Mouse (Mus musculus): Measurements from ENCODE around the gene Tmem140. TPM values are rescaled to one million over a fixed set of nuclear protein-coding genes. Genes with fewer than 3 reads are reported as not detected.

Gene Tmem140
- polyA plus RNA-seq, 1 experiment: 1.5 TPM

DNA sequence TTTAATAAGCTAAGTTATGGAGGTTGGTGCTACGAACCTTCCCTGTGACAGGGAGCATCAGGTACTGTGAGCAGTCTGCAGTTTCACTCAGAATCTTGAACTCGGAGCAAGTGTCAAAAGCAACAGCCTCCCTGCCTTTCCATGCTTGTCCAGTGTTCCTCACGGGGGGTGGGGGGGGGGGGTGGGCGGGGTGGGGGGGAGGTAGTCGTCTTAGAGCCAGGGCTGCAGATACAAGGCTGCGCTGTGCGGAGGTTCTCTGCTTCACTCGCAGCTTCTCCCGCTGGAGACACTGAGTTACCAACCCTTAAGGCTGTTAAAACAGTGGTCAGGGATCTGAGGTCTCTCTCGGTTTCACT is 5.0 kb downstream of the Tmem140 start:
- TF ChIP-seq USF1 (IDR thresholded peaks at IDR 0.05; ENCODE audit: low read depth) (no peak), CTCF (IDR thresholded peaks at IDR 0.05; ENCODE audit: control insufficient read depth, insufficient read depth, insufficient read length) (no peak), CEBPB (IDR thresholded peaks at IDR 0.05; ENCODE audit: low read depth) (no peak), MYOD1 (IDR thresholded peaks at IDR 0.05; ENCODE audit: control insufficient read depth, insufficient read length, low read depth) (no peak), MYOG (IDR thresholded peaks at IDR 0.05; ENCODE audit: control insufficient read depth, extremely low read depth, insufficient read length) (no peak)
- Histone ChIP-seq H3K36me3 (ENCODE audit: control insufficient read depth, insufficient read depth) (peaks cover 3% of the 10 kb centered on the region), H3K4me3 (ENCODE audit: insufficient read depth, poor library complexity, severe bottlenecking) (no peak overlapping the region), H3K79me3 (ENCODE audit: low read depth) (no peaks in the 10 kb centered on the region), H3K79me2 (ENCODE audit: control insufficient read depth, insufficient read depth) (no peaks in the 10 kb centered on the region), H3K27me3 (ENCODE audit: control insufficient read depth, insufficient read depth, insufficient read length) (no peaks in the 10 kb centered on the region), H3ac (ENCODE audit: control insufficient read depth, insufficient read length, low read depth) (no peak overlapping the region)

DNA sequence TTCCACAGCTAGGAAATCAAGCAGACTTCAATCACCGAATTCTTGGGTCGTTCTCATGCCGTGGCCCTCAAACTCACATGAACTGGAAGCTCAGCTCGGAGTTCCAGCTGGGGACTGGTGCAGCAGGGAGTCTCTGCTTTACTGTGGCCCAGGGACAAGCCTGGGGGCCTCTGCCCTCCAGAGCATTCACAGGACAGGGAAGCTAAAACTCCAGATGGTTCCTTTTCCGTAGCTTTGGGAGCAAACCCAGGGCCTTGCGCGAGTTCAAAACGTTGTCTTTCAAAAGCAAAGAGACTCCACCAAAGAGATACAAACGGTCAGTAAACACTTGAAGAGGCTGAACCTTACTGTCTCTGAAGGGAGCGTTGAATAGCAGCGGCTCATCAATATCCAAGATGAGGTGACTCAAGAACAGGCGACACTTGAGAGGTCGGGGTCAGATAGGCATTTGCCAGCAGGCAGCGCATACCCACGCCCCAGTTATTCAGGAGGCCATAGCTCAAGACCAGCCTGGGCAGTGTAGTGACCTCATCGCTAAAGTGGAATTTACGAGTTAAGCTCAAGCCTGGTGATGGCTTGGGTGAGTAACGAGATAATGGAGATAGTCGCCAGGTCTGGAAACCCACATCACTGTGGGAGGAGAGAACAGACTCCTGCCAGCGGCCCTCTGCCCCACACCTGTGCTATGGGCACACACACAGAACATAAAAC is 5.7 kb downstream of the Tmem140 start:
- no peak overlapping the region for H3ac ChIP-seq (ENCODE audit: control insufficient read depth, insufficient read length, low read depth)
- no peaks in the 10 kb centered on the region for H3K79me3 ChIP-seq (ENCODE audit: low read depth)
- no peaks in the 10 kb centered on the region for H3K79me2 ChIP-seq (ENCODE audit: control insufficient read depth, insufficient read depth)
- no peaks in the 10 kb centered on the region for H3K27me3 ChIP-seq (ENCODE audit: control insufficient read depth, insufficient read depth, insufficient read length)
- H3K36me3 ChIP-seq (ENCODE audit: control insufficient read depth, insufficient read depth): peaks cover 10% of the 10 kb centered on the region
- H3K4me3 ChIP-seq (ENCODE audit: insufficient read depth, poor library complexity, severe bottlenecking): no peak overlapping the region
- TF ChIP-seq MYOG (IDR thresholded peaks at IDR 0.05; ENCODE audit: control insufficient read depth, extremely low read depth, insufficient read length): no peak

DNA sequence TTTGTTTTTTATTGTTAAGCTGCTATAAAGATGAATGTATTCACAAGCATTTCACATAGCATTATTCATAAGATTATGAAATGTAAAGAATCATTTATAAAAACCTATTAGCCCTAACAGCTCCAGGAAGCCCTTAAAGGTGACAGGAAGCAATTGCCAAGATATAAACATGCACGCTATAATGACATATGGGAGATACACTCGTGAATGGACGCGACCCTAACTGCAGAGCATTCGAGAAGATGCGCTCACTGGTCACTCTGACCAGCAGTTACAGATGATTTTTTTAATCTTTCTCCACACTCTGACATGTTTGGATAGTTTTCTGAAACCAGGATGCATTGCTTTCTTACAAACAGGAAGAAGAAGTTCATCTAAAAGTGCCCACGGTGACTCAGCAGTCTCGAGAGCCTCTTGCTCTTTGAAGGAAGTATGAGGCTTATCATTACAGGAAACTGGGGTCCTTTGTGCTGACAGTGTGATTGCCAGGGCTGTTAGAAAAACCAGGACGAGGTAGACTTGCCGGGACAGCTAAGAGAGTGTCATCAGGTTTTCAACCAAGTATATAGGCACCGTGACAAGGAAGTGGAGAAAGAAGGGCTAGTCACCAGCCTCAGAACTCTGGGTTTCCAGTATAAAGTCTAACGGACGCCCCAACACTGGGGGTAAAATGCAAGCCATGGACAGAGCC is 6.4 kb downstream of the Tmem140 start:
- Histone ChIP-seq H3ac (ENCODE audit: control insufficient read depth, insufficient read length, low read depth) (no peak overlapping the region), H3K79me2 (ENCODE audit: control insufficient read depth, insufficient read depth) (no peaks in the 10 kb centered on the region), H3K79me3 (ENCODE audit: low read depth) (no peaks in the 10 kb centered on the region), H3K36me3 (ENCODE audit: control insufficient read depth, insufficient read depth) (peaks cover 15% of the 10 kb centered on the region), H3K4me3 (ENCODE audit: insufficient read depth, poor library complexity, severe bottlenecking) (no peak overlapping the region), H3K27me3 (ENCODE audit: control insufficient read depth, insufficient read depth, insufficient read length) (no peaks in the 10 kb centered on the region)
- no peak for TF ChIP-seq CEBPB (IDR thresholded peaks at IDR 0.05; ENCODE audit: low read depth)
- no peak for TF ChIP-seq FOSL1 (IDR thresholded peaks at IDR 0.05; ENCODE audit: insufficient read depth, low read length, poor library complexity, severe bottlenecking)
- no peak for TF ChIP-seq USF1 (IDR thresholded peaks at IDR 0.05; ENCODE audit: low read depth)
- no peak for TF ChIP-seq CTCF (IDR thresholded peaks at IDR 0.05; ENCODE audit: control insufficient read depth, insufficient read depth, insufficient read length)
- no peak for TF ChIP-seq MYOD1 (IDR thresholded peaks at IDR 0.05; ENCODE audit: control insufficient read depth, insufficient read length, low read depth)
- TF ChIP-seq MAX (IDR thresholded peaks at IDR 0.05): no peak
- TF ChIP-seq MYOG (IDR thresholded peaks at IDR 0.05; ENCODE audit: control insufficient read depth, extremely low read depth, insufficient read length): no peak

DNA sequence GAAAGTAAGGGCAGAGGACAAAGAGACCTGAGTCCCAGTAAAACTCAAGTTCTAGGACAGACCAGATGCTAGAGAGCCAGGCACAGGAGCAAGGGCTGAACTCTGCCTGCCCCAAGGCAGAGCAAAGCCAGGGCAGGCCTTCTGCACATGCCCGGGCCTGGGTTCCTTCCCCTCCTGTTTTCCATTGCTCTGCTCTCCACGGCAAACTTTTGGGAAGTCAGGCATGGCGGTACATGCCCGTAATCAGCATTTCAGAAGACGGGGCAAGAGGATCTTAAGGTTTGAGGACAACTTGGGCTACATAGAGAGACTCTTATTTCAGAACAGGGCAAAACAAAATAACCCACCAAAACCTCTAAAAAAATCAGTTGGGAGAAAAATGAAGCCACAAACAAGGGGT is 7.2 kb downstream of the Tmem140 start:
- H3K27me3 ChIP-seq (ENCODE audit: control insufficient read depth, insufficient read depth, insufficient read length): no peaks in the 10 kb centered on the region
- no peak for TF ChIP-seq FOSL1 (IDR thresholded peaks at IDR 0.05; ENCODE audit: insufficient read depth, low read length, poor library complexity, severe bottlenecking)
- TF ChIP-seq MAX (IDR thresholded peaks at IDR 0.05): no peak
- no peak for TF ChIP-seq MYOD1 (IDR thresholded peaks at IDR 0.05; ENCODE audit: control insufficient read depth, insufficient read length, low read depth)
- TF ChIP-seq USF1 (IDR thresholded peaks at IDR 0.05; ENCODE audit: low read depth): no peak
- TF ChIP-seq CTCF (IDR thresholded peaks at IDR 0.05; ENCODE audit: control insufficient read depth, insufficient read depth, insufficient read length): no peak
- TF ChIP-seq CEBPB (IDR thresholded peaks at IDR 0.05; ENCODE audit: low read depth): no peak
- no peak for TF ChIP-seq MYOG (IDR thresholded peaks at IDR 0.05; ENCODE audit: control insufficient read depth, extremely low read depth, insufficient read length)
- H3K79me2 ChIP-seq (ENCODE audit: control insufficient read depth, insufficient read depth): no peaks in the 10 kb centered on the region

DNA sequence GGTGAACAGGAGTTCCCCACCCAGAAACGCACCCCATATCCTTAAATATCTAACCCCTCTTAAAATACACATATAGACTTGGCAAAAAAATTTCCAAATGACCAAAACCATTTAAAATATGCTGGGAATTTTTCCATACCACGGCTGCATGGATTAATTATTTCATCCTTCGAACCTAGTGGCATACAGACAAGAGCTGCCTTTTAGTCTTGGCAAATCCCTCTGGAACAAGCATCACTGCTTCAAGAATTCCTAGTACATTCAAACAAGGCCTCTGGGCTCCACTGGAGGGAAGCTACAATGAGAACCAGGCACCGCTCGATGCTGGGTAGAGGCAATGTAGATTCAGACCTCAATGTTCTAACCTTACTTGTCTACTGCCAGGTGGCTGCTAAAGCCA is 7.8 kb downstream of the Tmem140 start:
- Histone ChIP-seq H3K4me3 (ENCODE audit: insufficient read depth, poor library complexity, severe bottlenecking) (no peak overlapping the region), H3K79me2 (ENCODE audit: control insufficient read depth, insufficient read depth) (peaks cover 2% of the 10 kb centered on the region), H3K36me3 (ENCODE audit: control insufficient read depth, insufficient read depth) (peaks cover 16% of the 10 kb centered on the region), H3K79me3 (ENCODE audit: low read depth) (no peaks in the 10 kb centered on the region), H3ac (ENCODE audit: control insufficient read depth, insufficient read length, low read depth) (no peak overlapping the region), H3K27me3 (ENCODE audit: control insufficient read depth, insufficient read depth, insufficient read length) (no peaks in the 10 kb centered on the region)
- TF ChIP-seq FOSL1 (IDR thresholded peaks at IDR 0.05; ENCODE audit: insufficient read depth, low read length, poor library complexity, severe bottlenecking): no peak

More for the DNA sequence above, 7.2 kb downstream of the Tmem140 start:
- no peaks in the 10 kb centered on the region for H3K79me3 ChIP-seq (ENCODE audit: low read depth)
- H3K36me3 ChIP-seq (ENCODE audit: control insufficient read depth, insufficient read depth): peaks cover 15% of the 10 kb centered on the region
- no peak overlapping the region for H3K4me3 ChIP-seq (ENCODE audit: insufficient read depth, poor library complexity, severe bottlenecking)
- no peak overlapping the region for H3ac ChIP-seq (ENCODE audit: control insufficient read depth, insufficient read length, low read depth)

DNA sequence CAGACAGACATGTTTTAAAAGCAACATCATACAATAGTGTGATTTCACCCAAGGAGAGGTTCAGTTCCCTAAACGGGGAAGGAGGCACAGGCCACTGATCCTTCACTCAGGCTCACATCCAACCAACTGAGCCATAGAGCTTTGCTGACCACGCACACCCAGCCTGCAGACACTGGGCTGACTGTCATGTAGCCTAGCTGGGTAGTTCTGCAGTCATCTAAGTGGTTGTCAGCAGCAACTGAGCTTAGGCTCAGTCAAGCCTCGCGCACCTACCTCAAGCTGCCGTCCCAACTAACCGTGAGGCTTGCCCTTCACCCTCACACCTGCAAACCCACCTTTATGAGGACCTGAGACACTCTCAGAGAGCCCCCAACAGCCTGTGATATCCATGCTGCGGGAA is 9.0 kb downstream of the Tmem140 start:
- Histone ChIP-seq H3K27me3 (ENCODE audit: control insufficient read depth, insufficient read depth, insufficient read length) (no peaks in the 10 kb centered on the region), H3K79me2 (ENCODE audit: control insufficient read depth, insufficient read depth) (peaks cover 14% of the 10 kb centered on the region), H3K4me3 (ENCODE audit: insufficient read depth, poor library complexity, severe bottlenecking) (no peak overlapping the region), H3K79me3 (ENCODE audit: low read depth) (no peaks in the 10 kb centered on the region), H3ac (ENCODE audit: control insufficient read depth, insufficient read length, low read depth) (no peak overlapping the region), H3K36me3 (ENCODE audit: control insufficient read depth, insufficient read depth) (peaks cover 23% of the 10 kb centered on the region)
- TF ChIP-seq USF1 (IDR thresholded peaks at IDR 0.05; ENCODE audit: low read depth) (no peak), MYOD1 (IDR thresholded peaks at IDR 0.05; ENCODE audit: control insufficient read depth, insufficient read length, low read depth) (no peak), MAX (IDR thresholded peaks at IDR 0.05) (no peak), CEBPB (IDR thresholded peaks at IDR 0.05; ENCODE audit: low read depth) (no peak), FOSL1 (IDR thresholded peaks at IDR 0.05; ENCODE audit: insufficient read depth, low read length, poor library complexity, severe bottlenecking) (no peak), CTCF (IDR thresholded peaks at IDR 0.05; ENCODE audit: control insufficient read depth, insufficient read depth, insufficient read length) (no peak), MYOG (IDR thresholded peaks at IDR 0.05; ENCODE audit: control insufficient read depth, extremely low read depth, insufficient read length) (no peak)

Measured in C2C12 (cell line).